Mouse (Mus musculus) cortical plate, adult 2 months (tissue): ENCODE data around the gene 4933430I17Rik. TPM values are rescaled to one million over a fixed set of nuclear protein-coding genes. Genes with fewer than 3 reads are reported as not detected.
A peak's percentile ranks its signal among the peaks of the same experiment; 100 is the strongest.
"Not testable (repeated sequence)": the region's sequence is repeated elsewhere in the genome, so short reads cannot be mapped to it uniquely, and the experiment has no call there.

Experiments used
- H3K27ac ChIP-seq: fragments of 200-500 bp; 2 replicates; pipeline ENCODE4 v1.5.1; 2012; ENCODE audit warnings: low read length, control low read depth, inconsistent platforms; ENCODE audit not compliant: insufficient read depth
- H3K4me1 ChIP-seq: fragments of 200-500 bp; 2 replicates; pipeline ENCODE4 v1.6.1; 2011; ENCODE audit warnings: low read length; ENCODE audit not compliant: control insufficient read depth, insufficient read depth
- H3K4me3 ChIP-seq: fragments of 200-500 bp; 2 replicates; pipeline ENCODE4 v1.5.1; 2011; ENCODE audit warnings: mild to moderate bottlenecking, low read length, control low read depth; ENCODE audit not compliant: insufficient read depth
- CTCF ChIP-seq: fragments of 200-500 bp; IDR thresholded peaks from 2 replicates; pipeline ENCODE4 v1.5.1; 2011; ENCODE audit warnings: mild to moderate bottlenecking, control low read depth, low read length; ENCODE audit not compliant: insufficient read depth; ENCODE audit errors: extremely low read depth
- POLR2A ChIP-seq: fragments of 200-500 bp; IDR thresholded peaks from 2 replicates; pipeline ENCODE4 v1.6.1; 2011; ENCODE audit warnings: mild to moderate bottlenecking, low read length, control low read depth; ENCODE audit not compliant: insufficient read depth; ENCODE audit errors: extremely low read depth
- polyA plus RNA-seq: library from polyadenylated mRNA; depleted of rRNA; stranded (reverse); fragments of >200 nt; gene quantifications from 2 replicates; pipeline ENCODE4 v1.2.3, GENCODE M21; 2012

4933430I17Rik gene
- polyA plus RNA-seq, 1 experiment, result 0.25 TPM

DNA sequence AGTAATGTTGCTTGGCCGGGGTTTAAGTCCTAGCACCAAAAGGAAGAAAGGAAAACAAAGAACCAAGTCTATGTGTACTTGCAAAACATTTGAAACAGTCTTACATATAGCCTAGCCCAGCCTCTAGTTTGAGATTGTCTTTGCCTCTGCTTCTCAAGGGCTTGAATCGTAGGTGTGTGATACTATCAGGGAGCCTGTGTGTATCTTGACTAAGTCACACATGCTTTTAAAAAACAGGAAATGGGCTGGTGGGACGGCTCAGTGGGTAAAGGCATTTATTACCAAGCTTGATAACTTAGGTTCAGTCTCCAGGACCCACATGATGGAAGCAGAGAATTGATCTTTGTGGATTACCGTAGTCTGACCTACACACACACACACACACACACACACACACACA, 36.8 kb downstream of the 4933430I17Rik start:
- Histone ChIP-seq H3K4me1 (peaks cover 3% of the 10 kb centered on the region; the same call in 1 of the 2 replicates), H3K27ac (no peak overlapping the region), H3K4me3 (no peak overlapping the region)
- TF ChIP-seq POLR2A (no peak), CTCF (no peak)

- no peak overlapping the region for H3K27ac ChIP-seq
- H3K4me1 ChIP-seq, result no peaks in the 10 kb centered on the region
- TF ChIP-seq POLR2A, result no peak
- no peak for TF ChIP-seq CTCF
- no peak overlapping the region for H3K4me3 ChIP-seq
These were observed 41.4 kb downstream of the 4933430I17Rik start for GRCm38 (mm10) chr4:62566530-62566929.

- Histone ChIP-seq H3K4me3 (no peak overlapping the region), H3K4me1 (no peaks in the 10 kb centered on the region), H3K27ac (no peak overlapping the region)
- TF ChIP-seq CTCF (no peak), POLR2A (no peak)
These were observed 42.5 kb downstream of the 4933430I17Rik start for GRCm38 (mm10) chr4:62567696-62568095.

DNA sequence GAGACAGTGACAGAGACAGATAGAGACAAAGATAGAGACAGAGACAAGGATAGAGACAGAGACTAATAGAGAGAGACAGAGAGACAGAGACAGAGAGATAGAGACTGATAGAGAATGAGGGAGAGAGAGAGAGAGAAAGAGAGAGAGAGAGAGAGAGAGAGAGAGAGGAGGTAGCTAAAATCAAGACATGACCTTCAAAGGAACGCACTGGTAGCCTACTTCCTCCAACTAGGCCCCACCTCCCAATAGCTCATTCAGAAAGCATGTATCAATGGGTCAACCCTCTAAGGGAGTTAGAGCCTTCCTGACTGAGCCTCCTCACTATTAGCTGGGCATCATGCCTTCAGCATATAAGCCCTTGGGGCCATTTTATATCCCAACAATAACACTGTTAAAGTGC, 43.2 kb downstream of the 4933430I17Rik start:
- no peak overlapping the region for H3K4me3 ChIP-seq
- no peaks in the 10 kb centered on the region for H3K4me1 ChIP-seq
- H3K27ac ChIP-seq, result no peak overlapping the region
- no peak for TF ChIP-seq POLR2A
- no peak for TF ChIP-seq CTCF

DNA sequence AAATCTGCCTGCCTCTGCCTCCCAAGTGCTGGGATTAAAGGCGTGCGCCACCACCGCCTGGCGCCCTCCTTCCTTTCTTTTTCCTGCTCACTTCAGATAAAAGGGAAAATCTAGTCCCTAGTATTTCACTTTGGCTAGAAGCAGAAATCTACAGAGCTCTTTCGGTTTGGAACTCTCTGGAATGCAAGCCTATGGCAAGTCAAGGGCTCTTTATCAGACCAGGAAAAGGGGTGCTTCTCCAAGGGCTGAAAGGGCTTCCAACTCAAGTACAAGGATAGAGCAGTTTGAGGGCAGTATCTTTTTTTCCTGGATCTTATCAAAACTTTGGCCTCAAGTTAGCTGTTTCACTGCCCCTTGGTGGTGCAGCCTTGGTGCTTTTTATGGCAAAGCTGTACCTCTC, 44.4 kb downstream of the 4933430I17Rik start:
- Histone ChIP-seq H3K27ac (no peak overlapping the region), H3K4me1 (no peaks in the 10 kb centered on the region), H3K4me3 (no peak overlapping the region)
- no peak for TF ChIP-seq CTCF
- no peak for TF ChIP-seq POLR2A

GRCm38 (mm10) chr4:62570029-62570428, 44.9 kb downstream of the 4933430I17Rik start:
- no peak overlapping the region for H3K27ac ChIP-seq
- TF ChIP-seq POLR2A, result no peak
- no peak for TF ChIP-seq CTCF
- H3K4me3 ChIP-seq, result no peak overlapping the region
- no peaks in the 10 kb centered on the region for H3K4me1 ChIP-seq

DNA sequence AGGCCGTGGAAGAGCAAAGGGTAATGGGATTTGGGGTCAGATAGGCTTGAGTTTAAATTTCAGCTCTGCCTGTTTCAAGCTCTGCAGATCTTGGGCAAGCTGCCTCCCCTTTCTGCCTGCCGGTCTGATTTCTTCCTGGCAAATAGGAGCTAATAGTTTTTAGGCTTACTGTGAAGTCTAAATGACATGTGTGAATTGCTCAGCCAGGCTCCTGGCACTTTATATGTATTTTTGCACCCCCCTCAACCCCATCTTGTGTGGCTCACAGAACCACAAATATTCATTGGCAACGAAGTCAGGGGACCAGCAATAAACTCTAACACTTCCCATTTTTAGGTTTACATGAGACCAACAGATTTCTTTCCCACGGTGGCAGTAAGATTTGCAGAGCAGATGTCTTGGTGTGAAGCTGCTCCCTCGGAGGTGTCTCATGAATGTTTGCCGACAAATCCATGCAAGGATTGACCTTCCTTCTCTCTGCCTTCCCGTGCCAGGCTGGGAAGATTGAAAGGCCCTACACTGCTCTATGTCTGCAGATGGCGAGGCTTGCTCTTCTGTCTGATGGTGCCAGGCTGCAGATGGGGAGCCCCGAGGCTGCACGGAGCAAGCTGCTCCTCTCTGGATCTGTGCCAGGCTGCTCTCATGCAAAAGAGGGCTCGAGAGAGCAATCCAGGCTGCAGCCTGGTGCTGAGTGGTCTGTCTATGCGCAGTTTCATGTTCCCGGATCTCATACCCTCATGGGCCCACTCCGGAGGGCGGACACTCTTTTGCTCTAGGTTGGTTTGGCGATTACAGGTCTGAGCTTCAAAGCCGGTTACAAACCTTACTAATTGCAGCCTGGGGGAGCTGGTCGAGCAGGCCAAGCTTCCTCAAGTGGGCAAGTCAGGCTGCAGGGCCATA, 57.4 kb downstream of the 4933430I17Rik start:
- Histone ChIP-seq H3K4me1 (peaks cover 4% of the 10 kb centered on the region; the same call in 1 of the 2 replicates), H3K27ac (no peak overlapping the region), H3K4me3 (0 out of 2 replicates have a peak overlapping the region, but pooled peaks have one; percentile 16)
- TF ChIP-seq POLR2A, result no peak
- no peak for TF ChIP-seq CTCF

DNA sequence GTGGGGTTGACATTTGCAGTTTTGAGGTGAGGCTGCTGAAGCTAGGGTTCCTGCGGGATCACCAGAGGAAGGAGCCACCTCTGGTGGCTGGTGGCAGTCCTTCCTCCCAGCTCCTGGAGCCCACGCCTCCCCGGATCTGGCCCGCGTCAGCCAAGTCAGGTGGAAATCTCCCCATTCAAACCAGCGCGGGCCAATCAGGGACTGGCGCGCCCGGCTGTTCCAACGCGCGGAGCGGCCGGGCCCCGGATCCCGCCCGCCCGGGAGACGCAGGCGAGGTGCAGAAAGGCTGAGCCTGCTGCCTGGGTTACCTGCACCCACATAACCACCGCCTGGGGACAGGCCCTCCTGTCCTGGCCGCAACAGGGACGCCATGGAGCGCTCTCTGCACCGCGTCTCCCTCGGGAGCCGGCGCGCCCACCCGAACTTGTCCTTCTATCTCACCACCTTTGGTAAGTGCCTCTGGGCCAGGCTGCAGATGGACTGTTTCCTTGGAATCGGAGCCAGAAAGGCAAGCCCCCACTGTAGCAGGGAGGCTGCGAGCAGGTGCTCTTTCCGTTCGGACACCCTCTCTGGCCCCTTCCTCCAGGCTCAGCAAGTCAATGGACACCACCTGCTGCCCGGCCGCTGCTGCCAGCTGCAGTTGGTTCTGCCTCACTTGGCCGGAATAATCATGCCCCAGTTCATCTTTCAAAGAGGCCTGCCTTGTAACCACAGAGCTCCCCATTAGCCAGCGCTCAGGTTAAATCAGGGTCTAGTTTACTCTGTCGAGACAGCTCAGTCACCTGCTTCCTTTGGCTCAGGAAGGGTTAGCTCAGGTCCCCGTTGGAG, 58.3 kb downstream of the 4933430I17Rik start:
- TF ChIP-seq POLR2A (no peak), CTCF (no peak)
- 0 out of 2 replicates have a peak overlapping the region, but pooled peaks have one; percentile 16 for H3K4me3 ChIP-seq
- peaks cover 4% of the 10 kb centered on the region; the same call in 1 of the 2 replicates for H3K4me1 ChIP-seq
- no peak overlapping the region for H3K27ac ChIP-seq

- H3K4me3 ChIP-seq, result no peak overlapping the region
- TF ChIP-seq POLR2A (no peak), CTCF (no peak)
- peaks cover 4% of the 10 kb centered on the region; the same call in 1 of the 2 replicates for H3K4me1 ChIP-seq
- H3K27ac ChIP-seq, result no peak overlapping the region
These were observed 61.9 kb downstream of the 4933430I17Rik start for GRCm38 (mm10) chr4:62587067-62587466.

DNA sequence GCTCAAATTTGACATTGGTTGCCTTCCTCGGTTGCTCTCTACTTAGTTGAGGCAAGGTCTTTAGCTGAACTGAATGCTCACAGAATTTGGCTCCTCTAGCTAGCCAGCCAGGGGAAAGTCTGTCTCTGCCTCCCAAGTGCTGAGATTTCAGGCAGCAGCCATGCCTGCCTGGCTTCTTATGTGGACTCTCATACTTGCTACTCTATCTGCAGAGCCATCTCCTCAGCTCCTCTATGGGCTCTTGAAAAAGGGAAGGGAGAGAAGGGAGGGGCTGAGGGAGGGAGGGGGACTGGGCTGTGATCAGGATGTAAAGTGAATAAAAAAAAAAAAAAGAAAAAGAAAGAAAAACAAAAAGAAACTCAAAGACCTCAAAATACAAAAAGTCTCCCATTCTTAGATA, 65.7 kb downstream of the 4933430I17Rik start:
- H3K27ac ChIP-seq, result no peak overlapping the region
- H3K4me3 ChIP-seq, result no peak overlapping the region
- no peak for TF ChIP-seq CTCF
- no peak for TF ChIP-seq POLR2A
- H3K4me1 ChIP-seq, result no peaks in the 10 kb centered on the region

GRCm38 (mm10) chr4:62591326-62591725, 66.2 kb downstream of the 4933430I17Rik start:
- Histone ChIP-seq H3K27ac (no peak overlapping the region), H3K4me1 (no peaks in the 10 kb centered on the region), H3K4me3 (no peak overlapping the region)
- TF ChIP-seq CTCF (no peak), POLR2A (no peak)

DNA sequence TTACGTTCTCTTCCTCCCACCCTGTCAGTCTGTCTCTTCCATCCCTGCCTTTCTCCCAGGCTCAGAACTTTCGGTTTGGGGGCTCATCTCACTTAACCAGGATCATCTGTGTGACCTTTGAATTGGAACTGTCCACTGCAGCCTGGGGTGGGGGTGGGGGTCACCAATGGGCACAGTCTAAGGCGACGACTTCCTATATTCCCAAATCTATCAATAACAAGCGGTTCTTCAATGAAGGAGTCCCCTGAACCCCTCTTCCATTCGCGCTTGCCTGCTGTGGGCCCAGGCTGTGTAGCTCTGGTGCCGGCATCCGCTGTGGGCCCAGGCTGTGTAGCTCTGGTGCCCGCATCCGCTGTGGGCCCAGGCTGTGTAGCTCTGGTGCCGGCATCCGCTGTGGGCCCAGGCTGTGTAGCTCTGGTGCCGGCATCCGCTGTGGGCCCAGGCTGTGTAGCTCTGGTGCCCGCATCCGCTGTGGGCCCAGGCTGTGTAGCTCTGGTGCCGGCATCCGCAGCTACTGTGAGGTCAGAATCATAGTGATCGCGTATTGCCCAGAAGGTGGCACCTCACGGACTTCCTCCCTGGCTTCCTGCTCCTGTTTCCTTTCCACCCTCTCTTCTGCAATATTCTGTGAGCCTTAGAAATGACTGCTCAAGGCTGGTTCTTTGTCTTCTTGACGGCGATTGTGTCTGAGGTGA, 68.5 kb downstream of the 4933430I17Rik start:
- not testable (repeated sequence) for H3K27ac ChIP-seq, H3K4me3 ChIP-seq, H3K4me1 ChIP-seq
